Mouse (Mus musculus) heart, embryonic 12.5 days (tissue): ENCODE measurements around the gene Zpr1. TPM values are rescaled to one million over a fixed set of nuclear protein-coding genes. Genes with fewer than 3 reads are reported as not detected.
A peak's percentile ranks its signal among the peaks of the same experiment; 100 is the strongest.

Experiments used
- ATAC-seq: fragments of 200-750 bp; cut with Nextera tagmentation; 2 replicates; pipeline ENCODE4 v1.8.0; 2017; ENCODE audit warnings: moderate TSS enrichment, moderate library complexity; ENCODE audit not compliant: insufficient number of reproducible peaks, low FRiP score
- H3K27ac ChIP-seq: fragments of 300-500 bp; sonication (generic); 2 replicates; pipeline ENCODE4 v1.5.1; 2016; ENCODE audit warnings: mild to moderate bottlenecking, moderate library complexity; ENCODE audit not compliant: poor library complexity, severe bottlenecking
- H3K27me3 ChIP-seq: fragments of 300-500 bp; sonication (generic); replicated peaks from 2 replicates; pipeline ENCODE4 v1.6.1; 2016; ENCODE audit warnings: mild to moderate bottlenecking, moderate library complexity
- H3K36me3 ChIP-seq: fragments of 300-500 bp; sonication (generic); 2 replicates; pipeline ENCODE4 v1.6.1; 2016; ENCODE audit warnings: mild to moderate bottlenecking, moderate library complexity
- H3K4me1 ChIP-seq: fragments of 300-500 bp; sonication (generic); replicated peaks from 2 replicates; pipeline ENCODE4 v1.6.1; 2016; ENCODE audit warnings: mild to moderate bottlenecking
- H3K4me2 ChIP-seq: fragments of 300-500 bp; sonication (generic); 2 replicates; pipeline ENCODE4 v1.6.1; 2016; ENCODE audit warnings: mild to moderate bottlenecking, moderate library complexity
- H3K4me3 ChIP-seq: fragments of 300-500 bp; sonication (generic); 2 replicates; pipeline ENCODE4 v1.5.1; 2016; ENCODE audit warnings: mild to moderate bottlenecking
- H3K9ac ChIP-seq: fragments of 300-500 bp; sonication (generic); 2 replicates; pipeline ENCODE4 v1.6.1; 2016; ENCODE audit warnings: mild to moderate bottlenecking, moderate library complexity
- H3K9me3 ChIP-seq: fragments of 300-500 bp; sonication (generic); replicated peaks from 2 replicates; pipeline ENCODE4 v1.6.1; 2016; ENCODE audit warnings: mild to moderate bottlenecking, moderate library complexity
- WGBS: fragments of 180-500 bp; shearing (Covaris S2); methylation state at CpG from one replicate; pipeline ENCODE4 v1.1.7; 2016; 5-methylcytosine and 5-hydroxymethylcytosine counted together
- polyA plus RNA-seq: library from polyadenylated mRNA; unstranded; fragments of >200 nt; fragmentation: Nextera tagmentation; extraction: Ambion mirVana; gene quantifications from 2 replicates; pipeline ENCODE4 v1.2.1, GENCODE M21; 2016

The Zpr1 gene
- polyA plus RNA-seq, 1 experiment from 2014 or later: 34.1 TPM

- WGBS: 2% methylated on average over 19 of the region's 19 CpGs
- no peaks in the 10 kb centered on the region for H3K9me3 ChIP-seq
- peak overlapping the region; percentile 46 for H3K4me3 ChIP-seq
- H3K4me2 ChIP-seq: peak overlapping the region; percentile 84
- H3K9ac ChIP-seq: peak overlapping the region; percentile 77
- H3K27me3 ChIP-seq: peaks cover 24% of the 10 kb centered on the region
- H3K36me3 ChIP-seq: no peaks in the 10 kb centered on the region
- H3K4me1 ChIP-seq: peaks cover 18% of the 10 kb centered on the region
- ATAC-seq: peak; percentile 46; the same call in 1 of the 2 replicates
- peak overlapping the region; percentile 53 for H3K27ac ChIP-seq
Measured at GRCm38 (mm10) chr9:46329250-46329648, 56.4 kb downstream of the Zpr1 start.

GRCm38 (mm10) chr9:46329801-46330585, 57.1 kb downstream of the Zpr1 start:
- H3K9me3 ChIP-seq: no peaks in the 10 kb centered on the region
- 18% methylated on average over 24 of the region's 24 CpGs for WGBS
- H3K36me3 ChIP-seq: no peaks in the 10 kb centered on the region
- no peak overlapping the region for H3K9ac ChIP-seq
- H3K4me3 ChIP-seq: no peak overlapping the region
- peaks cover 31% of the 10 kb centered on the region for H3K27me3 ChIP-seq
- no peak overlapping the region for H3K27ac ChIP-seq
- H3K4me1 ChIP-seq: peaks cover 18% of the 10 kb centered on the region
- H3K4me2 ChIP-seq: peak overlapping the region; percentile 84; the same call in 1 of the 2 replicates
- ATAC-seq: no peak

GRCm38 (mm10) chr9:46330586-46330895, 57.7 kb downstream of the Zpr1 start:
- H3K4me2 ChIP-seq: peak overlapping the region; percentile 3; the same call in 1 of the 2 replicates
- H3K9ac ChIP-seq: no peak overlapping the region
- WGBS: 34% methylated on average over 6 of the region's 6 CpGs

GRCm38 (mm10) chr9:46331301-46331700, 58.4 kb downstream of the Zpr1 start:
- Histone ChIP-seq H3K27ac (no peak overlapping the region), H3K4me2 (no peak overlapping the region), H3K27me3 (peaks cover 43% of the 10 kb centered on the region), H3K36me3 (no peaks in the 10 kb centered on the region), H3K9me3 (no peaks in the 10 kb centered on the region), H3K9ac (no peak overlapping the region), H3K4me3 (no peak overlapping the region), H3K4me1 (peaks cover 18% of the 10 kb centered on the region)
- WGBS: 93% methylated on average over 1 of the region's 1 CpGs
- ATAC-seq: no peak

More at GRCm38 (mm10) chr9:46330586-46330895, 57.7 kb downstream of the Zpr1 start:
- Histone ChIP-seq H3K9me3 (no peaks in the 10 kb centered on the region), H3K4me1 (peaks cover 18% of the 10 kb centered on the region), H3K4me3 (no peak overlapping the region), H3K27ac (no peak overlapping the region), H3K27me3 (peaks cover 37% of the 10 kb centered on the region), H3K36me3 (no peaks in the 10 kb centered on the region)
- ATAC-seq: no peak

Other genes starting within 250 kb of the Zpr1 start
- 8.2 and 24.9 TPM in 2 replicates for gene Apoa1, start 44.5 kb upstream of the Zpr1 start, polyA plus RNA-seq
- gene Apoc3, start 37.4 kb upstream of the Zpr1 start, polyA plus RNA-seq: not detected in 2 replicates
- 0.74 and 1.3 TPM in 2 replicates for gene Apoa4, start 32.4 kb upstream of the Zpr1 start, polyA plus RNA-seq
- not detected in 2 replicates for gene Apoa5, start 4.4 kb upstream of the Zpr1 start, polyA plus RNA-seq
- 16.2 and 18.4 TPM in 2 replicates for gene Bud13, start 9.9 kb downstream of the Zpr1 start, polyA plus RNA-seq
- not detected in 2 replicates for gene 4931429L15Rik, start 46.9 kb downstream of the Zpr1 start, polyA plus RNA-seq